In genomic region chr11:103359122-103359521, GRCm38 (mm10) we compare ENCODE assay signal across 8 mouse cellular contexts. TPM values are rescaled to one million over a fixed set of nuclear protein-coding genes. Genes with fewer than 3 reads are reported as not detected.
A peak's percentile ranks its signal among the peaks of the same experiment; 100 is the strongest.
DNase-seq lines count a peak whose midpoint lies in the region; ATAC-seq and TF ChIP-seq lines count a peak whose summit lies in the region.

No protein-coding gene starts in this region.

- H3K27me3 ChIP-seq in intestine, embryonic 16.5 days (replicated peaks; ENCODE audit: control insufficient read depth, insufficient read depth, low read length), result peaks cover 10% of the 10 kb centered on the region
- H3K27me3 ChIP-seq in limb, embryonic 13.5 days, result peaks cover 92% of the 10 kb centered on the region
- H3K27me3 ChIP-seq in midbrain, embryonic 14.5 days (ENCODE audit: control insufficient read depth, insufficient read depth, low read length), result peaks cover 54% of the 10 kb centered on the region

- H3K9me3 ChIP-seq in intestine, embryonic 16.5 days (ENCODE audit: control insufficient read depth, low read length), result no peaks in the 10 kb centered on the region
- no peaks in the 10 kb centered on the region for H3K9me3 ChIP-seq in limb, embryonic 13.5 days
- no peaks in the 10 kb centered on the region for H3K9me3 ChIP-seq in midbrain, embryonic 14.5 days (ENCODE audit: control insufficient read depth, low read length)

- peak overlapping the region; percentile 17 for H3K9ac ChIP-seq in intestine, embryonic 16.5 days (ENCODE audit: low read depth, low read length)
- no peak overlapping the region for H3K9ac ChIP-seq in limb, embryonic 13.5 days
- no peak overlapping the region for H3K9ac ChIP-seq in midbrain, embryonic 14.5 days (replicated peaks; ENCODE audit: low read length)

- peak; percentile 64 for DNase-seq in cerebellum, adult 11 months
- peak; percentile 91 for DNase-seq in midbrain, embryonic 14.5 days
- DNase-seq in spleen, postnatal 36 days (ENCODE audit: low spot score in 2 of 2), result peak; percentile 73 to 75

- peak overlapping the region; percentile 97 for H3K4me2 ChIP-seq in intestine, embryonic 16.5 days (ENCODE audit: low read depth, low read length)
- peak overlapping the region; percentile 76 for H3K4me2 ChIP-seq in limb, embryonic 13.5 days (replicated peaks)
- peak overlapping the region; percentile 38 for H3K4me2 ChIP-seq in midbrain, embryonic 14.5 days (ENCODE audit: low read length)

- no peak for TF ChIP-seq POLR2A in cortical plate, adult 2 months (IDR thresholded peaks at IDR 0.05; ENCODE audit: extremely low read depth, insufficient read depth, low read length)

- TF ChIP-seq CTCF in cortical plate, adult 2 months (IDR thresholded peaks at IDR 0.05; ENCODE audit: extremely low read depth, insufficient read depth, low read length), result peak; percentile 81

- ATAC-seq in cerebellum, adult (ENCODE audit: insufficient number of reproducible peaks, low FRiP score, low TSS enrichment), result no peak
- peak; percentile 43 for ATAC-seq in granulocyte monocyte progenitor cell, adult 5-6 weeks (replicated peaks; ENCODE audit: poor library complexity, severe bottlenecking)
- ATAC-seq in intestine, embryonic 16.5 days, result no peak
- no peak for ATAC-seq in limb, embryonic 13.5 days (ENCODE audit: low FRiP score, low read depth)
- no peak; the same call in 1 of the 2 replicates for ATAC-seq in midbrain, embryonic 14.5 days (ENCODE audit: low FRiP score, low TSS enrichment)

- no peak overlapping the region for H3K27ac ChIP-seq in cortical plate, adult 2 months (ENCODE audit: insufficient read depth, low read length)
- peak overlapping the region; percentile 28; the same call in 1 of the 2 replicates for H3K27ac ChIP-seq in intestine, embryonic 16.5 days (ENCODE audit: low read length)
- no peak overlapping the region for H3K27ac ChIP-seq in limb, embryonic 13.5 days
- H3K27ac ChIP-seq in midbrain, embryonic 14.5 days (replicated peaks; ENCODE audit: low read depth, low read length), result no peak overlapping the region

- no peak overlapping the region for H3K4me3 ChIP-seq in cortical plate, adult 2 months (ENCODE audit: insufficient read depth, low read length)
- peak overlapping the region; percentile 21; the same call in 1 of the 2 replicates for H3K4me3 ChIP-seq in intestine, embryonic 16.5 days (ENCODE audit: low read length)
- H3K4me3 ChIP-seq in limb, embryonic 13.5 days, result peak overlapping the region; percentile 17
- no peak overlapping the region for H3K4me3 ChIP-seq in midbrain, embryonic 14.5 days (replicated peaks; ENCODE audit: low read depth, low read length)

- no peaks in the 10 kb centered on the region; the same call in 1 of the 2 replicates for H3K4me1 ChIP-seq in cortical plate, adult 2 months (ENCODE audit: control insufficient read depth, insufficient read depth, low read length)
- H3K4me1 ChIP-seq in intestine, embryonic 16.5 days (ENCODE audit: control insufficient read depth, insufficient read depth, low read length), result peaks cover 52% of the 10 kb centered on the region
- peaks cover 70% of the 10 kb centered on the region for H3K4me1 ChIP-seq in limb, embryonic 13.5 days
- H3K4me1 ChIP-seq in midbrain, embryonic 14.5 days (ENCODE audit: control insufficient read depth, insufficient read depth, low read length), result peaks cover 12% of the 10 kb centered on the region

- H3K36me3 ChIP-seq in intestine, embryonic 16.5 days (ENCODE audit: control insufficient read depth, insufficient read depth, low read length), result no peaks in the 10 kb centered on the region
- no peaks in the 10 kb centered on the region for H3K36me3 ChIP-seq in limb, embryonic 13.5 days
- H3K36me3 ChIP-seq in midbrain, embryonic 14.5 days (ENCODE audit: control insufficient read depth, insufficient read depth, low read length), result no peaks in the 10 kb centered on the region

- 3% methylated on average over 22 of the region's 22 CpGs for WGBS in intestine, embryonic 16.5 days
- 2% methylated on average over 22 of the region's 22 CpGs for WGBS in limb, embryonic 13.5 days
- WGBS in midbrain, embryonic 14.5 days, result under 1% methylated on average over 22 of the region's 22 CpGs

RNA-seq across cellular contexts. Expression of gene Arhgap27, which starts 4.4 kb away (rescaled TPM):
- polyA plus RNA-seq in cortical plate, adult 2 months (2012; rRNA removed), result 11.8 and 13.2 TPM in 2 replicates
- 21.3 and 29.3 TPM in 2 replicates for total RNA-seq in granulocyte monocyte progenitor cell, adult 5-6 weeks (2014; fragmentation: Nextera tagmentation)
- total RNA-seq in granulocyte monocyte progenitor cell, adult 5-6 weeks (2017), result 11.0 and 19.0 TPM in 2 replicates
- 40.2 and 42.3 TPM in 2 replicates for polyA plus RNA-seq in intestine, embryonic 16.5 days (2015; fragmentation: Nextera tagmentation; extraction: Ambion mirVana)
- 5.1 and 6.8 TPM in 2 replicates for polyA plus RNA-seq in limb, embryonic 13.5 days (2015; fragmentation: Nextera tagmentation; extraction: Ambion mirVana)
- polyA plus RNA-seq in midbrain, embryonic 14.5 days (2014; fragmentation: Nextera tagmentation; extraction: Ambion mirVana), result 2.1 and 4.0 TPM in 2 replicates

RNA-seq across cellular contexts. Expression of gene Plekhm1, which starts 53.4 kb away (rescaled TPM):
- 16.0 and 16.5 TPM in 2 replicates for polyA plus RNA-seq in cortical plate, adult 2 months (2012; rRNA removed)
- 8.6 and 13.2 TPM in 2 replicates for total RNA-seq in granulocyte monocyte progenitor cell, adult 5-6 weeks (2014; fragmentation: Nextera tagmentation)
- 3.9 and 4.8 TPM in 2 replicates for total RNA-seq in granulocyte monocyte progenitor cell, adult 5-6 weeks (2017)
- 6.1 and 7.0 TPM in 2 replicates for polyA plus RNA-seq in intestine, embryonic 16.5 days (2015; fragmentation: Nextera tagmentation; extraction: Ambion mirVana)
- 7.1 and 8.7 TPM in 2 replicates for polyA plus RNA-seq in limb, embryonic 13.5 days (2015; fragmentation: Nextera tagmentation; extraction: Ambion mirVana)
- polyA plus RNA-seq in midbrain, embryonic 14.5 days (2014; fragmentation: Nextera tagmentation; extraction: Ambion mirVana), result 8.0 and 11.6 TPM in 2 replicates

Comparison
In these comparisons a context has a peak if more than half of its experiments do, and no peak if none do; other contexts are left out.
1. H3K4me3 ChIP-seq: peak in intestine, embryonic 16.5 days (single experiment) and limb, embryonic 13.5 days (single experiment); none in cortical plate, adult 2 months (single experiment) and midbrain, embryonic 14.5 days (single experiment).
2. H3K4me2 ChIP-seq: peak in every context shown above with its lines; median percentile 97 in intestine, embryonic 16.5 days; 76 in limb, embryonic 13.5 days; 38 in midbrain, embryonic 14.5 days.
3. Peak in every context shown above with its lines, with median percentiles within 50 percentile points of each other: DNase-seq.